Mouse (Mus musculus): Measurements from ENCODE around the gene Rnf11. TPM values are rescaled to one million over a fixed set of nuclear protein-coding genes. Genes with fewer than 3 reads are reported as not detected.

The Rnf11 gene
- total RNA-seq, 1 experiment: 19.3 TPM

DNA sequence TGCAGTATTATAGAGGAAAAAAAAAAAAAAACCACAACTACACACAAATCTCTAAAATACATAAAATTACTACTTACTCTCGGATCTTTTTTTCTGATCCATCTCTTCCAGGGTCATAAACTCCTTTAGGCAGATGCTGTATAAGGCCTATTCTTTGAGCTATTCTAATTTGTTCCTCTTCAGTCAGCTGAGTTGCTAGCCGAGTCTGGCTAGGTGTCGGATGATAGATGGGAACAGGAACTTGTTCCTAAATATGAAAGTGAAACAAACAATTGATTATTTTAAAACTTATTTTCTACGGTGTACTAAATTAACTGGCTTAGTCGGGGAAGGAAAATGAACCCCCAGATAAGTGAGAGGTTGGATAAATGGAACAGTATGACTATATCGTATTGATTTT is 27.7 kb downstream of the Rnf11 start:
- no peak for TF ChIP-seq ZC3H11A (IDR thresholded peaks at IDR 0.05; ENCODE audit: borderline replicate concordance, low read depth, low read length)
- TF ChIP-seq MAFK (IDR thresholded peaks at IDR 0.05; ENCODE audit: insufficient read depth, low read depth, low read length): no peak
- TF ChIP-seq CHD2 (IDR thresholded peaks at IDR 0.05; ENCODE audit: low read depth, low read length): no peak
- TF ChIP-seq ZNF384 (IDR thresholded peaks at IDR 0.05; ENCODE audit: low read depth, low read length): no peak
- no peak for TF ChIP-seq HCFC1 (IDR thresholded peaks at IDR 0.05; ENCODE audit: borderline replicate concordance, insufficient read depth, low read length)
- H3K36me3 ChIP-seq (ENCODE audit: control insufficient read depth, insufficient read depth, low read length, poor library complexity, severe bottlenecking): peaks cover 2% of the 10 kb centered on the region; the same call in 1 of the 2 replicates
- no peak for DNase-seq (ENCODE audit: low read depth, low spot score)
- H3K9me3 ChIP-seq (ENCODE audit: control insufficient read depth, insufficient read depth, low read depth, low read length): no peaks in the 10 kb centered on the region
- no peak overlapping the region for H3K9ac ChIP-seq (ENCODE audit: insufficient read depth, low read depth, low read length, poor library complexity, severe bottlenecking)
- in situ Hi-C loops (cut with MboI; ENCODE audit: low sequenced_read_pairs in 2 of 2, unreplicated experiment in 2 of 2): no loop called here
- H3K27ac ChIP-seq (ENCODE audit: insufficient read depth, low read depth, low read length, poor library complexity, severe bottlenecking): no peak overlapping the region
- no peak overlapping the region for H3K4me3 ChIP-seq (ENCODE audit: insufficient read depth in 1 of 2, low read depth in 1 of 2, low read length in 2 of 2, poor library complexity in 1 of 2, severe bottlenecking in 1 of 2)
- no peaks in the 10 kb centered on the region for H3K4me1 ChIP-seq (ENCODE audit: control insufficient read depth in 2 of 2, insufficient read depth in 2 of 2, low read length in 2 of 2, poor library complexity in 1 of 2)

DNA sequence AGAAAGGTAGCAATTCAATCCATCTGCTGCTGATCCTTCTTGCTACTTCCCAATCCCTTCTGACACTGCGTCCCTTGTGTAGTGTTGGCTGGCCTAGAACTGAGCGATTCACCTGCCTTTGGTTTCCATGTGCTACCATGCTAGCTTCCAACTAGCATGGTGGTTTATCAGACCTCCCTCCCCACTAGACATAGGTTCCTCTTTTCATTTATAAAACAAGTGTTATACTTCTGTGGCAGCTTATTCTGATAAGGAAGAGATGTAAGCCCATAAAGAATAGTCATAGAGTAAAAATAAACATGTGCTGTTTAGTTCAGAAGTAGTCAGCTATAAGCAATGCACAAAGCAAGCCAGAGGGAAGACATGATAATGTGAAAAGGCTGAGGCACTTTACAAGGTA is 36.0 kb downstream of the Rnf11 start:
- Histone ChIP-seq H3K36me3 (ENCODE audit: control insufficient read depth, insufficient read depth, low read length, poor library complexity, severe bottlenecking) (no peaks in the 10 kb centered on the region), H3K9me3 (ENCODE audit: control insufficient read depth, insufficient read depth, low read depth, low read length) (no peaks in the 10 kb centered on the region), H3K9ac (ENCODE audit: insufficient read depth, low read depth, low read length, poor library complexity, severe bottlenecking) (no peak overlapping the region), H3K4me3 (ENCODE audit: insufficient read depth in 1 of 2, low read depth in 1 of 2, low read length in 2 of 2, poor library complexity in 1 of 2, severe bottlenecking in 1 of 2) (no peak overlapping the region), H3K4me1 (ENCODE audit: control insufficient read depth in 2 of 2, insufficient read depth in 2 of 2, low read length in 2 of 2, poor library complexity in 1 of 2) (no peaks in the 10 kb centered on the region), H3K27ac (ENCODE audit: insufficient read depth, low read depth, low read length, poor library complexity, severe bottlenecking) (no peak overlapping the region)
- no peak for DNase-seq (ENCODE audit: low read depth, low spot score)
- TF ChIP-seq HCFC1 (IDR thresholded peaks at IDR 0.05; ENCODE audit: borderline replicate concordance, insufficient read depth, low read length) (no peak), ZC3H11A (IDR thresholded peaks at IDR 0.05; ENCODE audit: borderline replicate concordance, low read depth, low read length) (no peak), MAFK (IDR thresholded peaks at IDR 0.05; ENCODE audit: insufficient read depth, low read depth, low read length) (no peak), CHD2 (IDR thresholded peaks at IDR 0.05; ENCODE audit: low read depth, low read length) (no peak), ZNF384 (IDR thresholded peaks at IDR 0.05; ENCODE audit: low read depth, low read length) (no peak)
- in situ Hi-C loops (cut with MboI; ENCODE audit: low sequenced_read_pairs in 2 of 2, unreplicated experiment in 2 of 2): no loop called here

DNA sequence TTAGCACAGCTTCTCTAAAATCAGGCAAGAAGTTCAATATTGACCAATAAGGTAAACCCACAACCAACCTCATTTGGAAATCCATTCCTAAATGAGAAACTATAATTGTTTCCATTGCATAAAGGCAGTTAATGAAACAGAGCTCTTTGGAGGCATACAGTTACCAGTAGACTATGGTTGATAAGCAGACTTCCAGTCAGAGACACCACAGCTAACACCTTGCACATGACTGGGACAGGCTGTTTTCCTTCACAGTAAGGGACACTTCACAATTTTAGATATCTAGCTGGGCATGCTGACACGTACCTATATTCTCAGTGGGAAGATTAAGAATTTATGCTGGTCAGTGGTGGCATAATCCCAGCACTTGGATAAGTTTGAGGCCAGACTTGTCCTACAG is 38.6 kb downstream of the Rnf11 start:
- no peaks in the 10 kb centered on the region for H3K4me1 ChIP-seq (ENCODE audit: control insufficient read depth in 2 of 2, insufficient read depth in 2 of 2, low read length in 2 of 2, poor library complexity in 1 of 2)
- in situ Hi-C loops (cut with MboI; ENCODE audit: low sequenced_read_pairs in 2 of 2, unreplicated experiment in 2 of 2): no loop called here
- H3K9ac ChIP-seq (ENCODE audit: insufficient read depth, low read depth, low read length, poor library complexity, severe bottlenecking): no peak overlapping the region
- DNase-seq (ENCODE audit: low read depth, low spot score): no peak
- no peaks in the 10 kb centered on the region for H3K9me3 ChIP-seq (ENCODE audit: control insufficient read depth, insufficient read depth, low read depth, low read length)
- H3K27ac ChIP-seq (ENCODE audit: insufficient read depth, low read depth, low read length, poor library complexity, severe bottlenecking): no peak overlapping the region
- H3K36me3 ChIP-seq (ENCODE audit: control insufficient read depth, insufficient read depth, low read length, poor library complexity, severe bottlenecking): no peaks in the 10 kb centered on the region
- no peak overlapping the region for H3K4me3 ChIP-seq (ENCODE audit: insufficient read depth in 1 of 2, low read depth in 1 of 2, low read length in 2 of 2, poor library complexity in 1 of 2, severe bottlenecking in 1 of 2)
- TF ChIP-seq CHD2 (IDR thresholded peaks at IDR 0.05; ENCODE audit: low read depth, low read length): no peak
- TF ChIP-seq ZNF384 (IDR thresholded peaks at IDR 0.05; ENCODE audit: low read depth, low read length): no peak
- TF ChIP-seq HCFC1 (IDR thresholded peaks at IDR 0.05; ENCODE audit: borderline replicate concordance, insufficient read depth, low read length): no peak
- no peak for TF ChIP-seq ZC3H11A (IDR thresholded peaks at IDR 0.05; ENCODE audit: borderline replicate concordance, low read depth, low read length)
- TF ChIP-seq MAFK (IDR thresholded peaks at IDR 0.05; ENCODE audit: insufficient read depth, low read depth, low read length): no peak

DNA sequence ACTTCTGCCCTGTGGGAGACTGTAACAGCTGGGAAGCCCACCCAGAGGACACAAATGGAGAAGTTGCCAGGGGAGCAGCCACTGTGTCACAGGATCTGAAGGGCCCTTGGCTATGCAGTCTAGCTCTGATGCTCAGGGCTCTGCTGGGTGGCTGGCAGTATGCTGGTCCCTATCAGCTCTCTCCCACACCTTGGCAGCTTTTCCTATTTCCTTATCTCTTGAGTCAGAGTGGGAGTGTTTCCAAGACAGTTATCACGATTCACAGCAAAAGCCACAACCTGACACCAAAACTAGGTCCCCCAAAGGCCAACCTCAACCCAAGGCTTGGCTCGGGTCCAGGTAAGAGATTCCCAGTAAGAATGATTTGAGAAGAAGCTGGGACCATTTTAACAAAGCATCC is 39.1 kb downstream of the Rnf11 start:
- no peaks in the 10 kb centered on the region for H3K4me1 ChIP-seq (ENCODE audit: control insufficient read depth in 2 of 2, insufficient read depth in 2 of 2, low read length in 2 of 2, poor library complexity in 1 of 2)
- no peaks in the 10 kb centered on the region for H3K36me3 ChIP-seq (ENCODE audit: control insufficient read depth, insufficient read depth, low read length, poor library complexity, severe bottlenecking)
- no peak overlapping the region for H3K9ac ChIP-seq (ENCODE audit: insufficient read depth, low read depth, low read length, poor library complexity, severe bottlenecking)
- H3K27ac ChIP-seq (ENCODE audit: insufficient read depth, low read depth, low read length, poor library complexity, severe bottlenecking): no peak overlapping the region
- no peak overlapping the region for H3K4me3 ChIP-seq (ENCODE audit: insufficient read depth in 1 of 2, low read depth in 1 of 2, low read length in 2 of 2, poor library complexity in 1 of 2, severe bottlenecking in 1 of 2)
- in situ Hi-C loops (cut with MboI; ENCODE audit: low sequenced_read_pairs in 2 of 2, unreplicated experiment in 2 of 2): no loop called here
- DNase-seq (ENCODE audit: low read depth, low spot score): no peak
- no peaks in the 10 kb centered on the region for H3K9me3 ChIP-seq (ENCODE audit: control insufficient read depth, insufficient read depth, low read depth, low read length)
- TF ChIP-seq ZNF384 (IDR thresholded peaks at IDR 0.05; ENCODE audit: low read depth, low read length) (no peak), ZC3H11A (IDR thresholded peaks at IDR 0.05; ENCODE audit: borderline replicate concordance, low read depth, low read length) (no peak), MAFK (IDR thresholded peaks at IDR 0.05; ENCODE audit: insufficient read depth, low read depth, low read length) (no peak), HCFC1 (IDR thresholded peaks at IDR 0.05; ENCODE audit: borderline replicate concordance, insufficient read depth, low read length) (no peak), CHD2 (IDR thresholded peaks at IDR 0.05; ENCODE audit: low read depth, low read length) (no peak)

DNA sequence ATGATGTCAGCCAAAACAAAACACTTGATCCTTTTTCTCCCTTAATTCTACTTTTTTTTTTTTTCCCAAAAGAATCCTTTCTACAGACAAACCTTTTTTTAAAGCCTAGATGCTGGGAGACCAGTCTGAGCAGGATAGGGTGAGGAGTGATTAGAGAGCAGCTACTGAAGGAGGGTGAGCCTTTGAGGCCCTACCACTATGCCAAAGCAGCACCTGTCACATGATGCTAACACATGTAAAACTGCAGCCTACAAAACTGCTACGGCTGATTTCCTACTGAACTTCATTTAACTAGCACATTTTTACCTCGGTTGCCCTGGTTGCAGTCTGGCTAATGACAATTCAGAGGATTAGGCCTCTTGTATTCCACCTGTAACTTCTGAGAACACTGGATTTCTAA is 39.6 kb downstream of the Rnf11 start:
- DNase-seq (ENCODE audit: low read depth, low spot score): no peak
- H3K36me3 ChIP-seq (ENCODE audit: control insufficient read depth, insufficient read depth, low read length, poor library complexity, severe bottlenecking): no peaks in the 10 kb centered on the region
- no peaks in the 10 kb centered on the region for H3K4me1 ChIP-seq (ENCODE audit: control insufficient read depth in 2 of 2, insufficient read depth in 2 of 2, low read length in 2 of 2, poor library complexity in 1 of 2)
- no peak overlapping the region for H3K4me3 ChIP-seq (ENCODE audit: insufficient read depth in 1 of 2, low read depth in 1 of 2, low read length in 2 of 2, poor library complexity in 1 of 2, severe bottlenecking in 1 of 2)
- in situ Hi-C loops (cut with MboI; ENCODE audit: low sequenced_read_pairs in 2 of 2, unreplicated experiment in 2 of 2): no loop called here
- no peaks in the 10 kb centered on the region for H3K9me3 ChIP-seq (ENCODE audit: control insufficient read depth, insufficient read depth, low read depth, low read length)
- no peak overlapping the region for H3K27ac ChIP-seq (ENCODE audit: insufficient read depth, low read depth, low read length, poor library complexity, severe bottlenecking)
- H3K9ac ChIP-seq (ENCODE audit: insufficient read depth, low read depth, low read length, poor library complexity, severe bottlenecking): no peak overlapping the region
- TF ChIP-seq CHD2 (IDR thresholded peaks at IDR 0.05; ENCODE audit: low read depth, low read length): no peak
- TF ChIP-seq HCFC1 (IDR thresholded peaks at IDR 0.05; ENCODE audit: borderline replicate concordance, insufficient read depth, low read length): no peak
- no peak for TF ChIP-seq ZNF384 (IDR thresholded peaks at IDR 0.05; ENCODE audit: low read depth, low read length)
- TF ChIP-seq ZC3H11A (IDR thresholded peaks at IDR 0.05; ENCODE audit: borderline replicate concordance, low read depth, low read length): no peak
- TF ChIP-seq MAFK (IDR thresholded peaks at IDR 0.05; ENCODE audit: insufficient read depth, low read depth, low read length): no peak
